Mouse (Mus musculus) neural tube, embryonic 12.5 days (tissue): ENCODE data around the gene Twsg1. TPM values are rescaled to one million over a fixed set of nuclear protein-coding genes. Genes with fewer than 3 reads are reported as not detected.
A peak's percentile ranks its signal among the peaks of the same experiment; 100 is the strongest.

Experiments used
- ATAC-seq: fragments of 200-750 bp; cut with Nextera tagmentation; 2 replicates; pipeline ENCODE4 v1.8.0; 2017; ENCODE audit warnings: low read depth, mild to moderate bottlenecking, moderate TSS enrichment, moderate library complexity; ENCODE audit not compliant: low FRiP score
- H3K27ac ChIP-seq: fragments of 300-500 bp; sonication (generic); 2 replicates; pipeline ENCODE4 v1.5.1; 2016
- H3K27me3 ChIP-seq: fragments of 300-500 bp; sonication (generic); replicated peaks from 2 replicates; pipeline ENCODE4 v1.6.1; 2016; ENCODE audit warnings: mild to moderate bottlenecking
- H3K36me3 ChIP-seq: fragments of 300-500 bp; sonication (generic); 2 replicates; pipeline ENCODE4 v1.6.1; 2016; ENCODE audit warnings: mild to moderate bottlenecking
- H3K4me1 ChIP-seq: fragments of 300-500 bp; sonication (generic); 2 replicates; pipeline ENCODE4 v1.6.1; 2016
- H3K4me2 ChIP-seq: fragments of 300-500 bp; sonication (generic); replicated peaks from 2 replicates; pipeline ENCODE4 v1.6.1; 2016; ENCODE audit warnings: mild to moderate bottlenecking
- H3K4me3 ChIP-seq: fragments of 300-500 bp; sonication (generic); 2 replicates; pipeline ENCODE4 v1.5.1; 2016
- H3K9ac ChIP-seq: fragments of 300-500 bp; sonication (generic); 2 replicates; pipeline ENCODE4 v1.6.1; 2016; ENCODE audit warnings: mild to moderate bottlenecking
- H3K9me3 ChIP-seq: fragments of 300-500 bp; sonication (generic); 2 replicates; pipeline ENCODE4 v1.6.1; 2016; ENCODE audit warnings: mild to moderate bottlenecking
- WGBS: fragments of 180-500 bp; shearing (Covaris S2); methylation state at CpG from one replicate; pipeline ENCODE4 v1.1.7; 2016; 5-methylcytosine and 5-hydroxymethylcytosine counted together
- polyA plus RNA-seq: library from polyadenylated mRNA; unstranded; fragments of >200 nt; fragmentation: Nextera tagmentation; extraction: Ambion mirVana; gene quantifications from 2 replicates; pipeline ENCODE4 v1.2.1, GENCODE M21; 2016

Gene Twsg1
- polyA plus RNA-seq, 1 experiment from 2014 or later: 79.0 TPM

DNA sequence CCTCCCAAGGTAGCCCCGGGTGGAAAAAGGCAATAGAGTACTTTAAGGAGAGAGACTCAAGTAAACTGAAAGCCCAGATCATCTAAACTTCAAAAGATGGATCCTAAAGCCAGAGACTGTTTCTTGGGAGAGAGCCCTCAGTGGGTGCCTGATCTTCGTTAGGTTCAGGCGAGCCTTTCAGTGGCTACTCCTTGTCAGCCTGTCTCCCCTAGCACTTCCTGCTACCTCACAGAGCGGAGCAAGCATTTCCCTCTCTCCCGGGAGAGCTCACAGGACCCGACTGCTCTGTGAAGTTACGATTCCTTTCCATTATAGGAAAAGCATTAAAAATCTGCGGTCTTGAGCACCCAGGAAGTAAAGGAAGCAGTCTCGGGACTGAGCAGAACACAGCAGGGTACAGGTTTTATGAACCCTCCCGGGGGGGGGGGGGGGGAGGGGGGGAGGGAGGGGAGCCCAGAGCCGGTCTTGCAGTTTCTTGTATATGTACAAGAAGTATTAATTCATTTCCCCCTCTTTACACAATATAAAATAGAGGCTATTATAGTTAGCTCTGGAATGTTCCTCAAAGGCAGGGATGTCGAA lies 44.6 kb downstream of the Twsg1 start:
- Histone ChIP-seq H3K36me3 (no peaks in the 10 kb centered on the region), H3K27me3 (no peaks in the 10 kb centered on the region), H3K9ac (no peak overlapping the region), H3K4me1 (no peaks in the 10 kb centered on the region), H3K9me3 (no peaks in the 10 kb centered on the region), H3K4me3 (no peak overlapping the region), H3K4me2 (no peak overlapping the region), H3K27ac (no peak overlapping the region)
- WGBS: 43% methylated on average over 12 of the region's 12 CpGs
- ATAC-seq: no peak

DNA sequence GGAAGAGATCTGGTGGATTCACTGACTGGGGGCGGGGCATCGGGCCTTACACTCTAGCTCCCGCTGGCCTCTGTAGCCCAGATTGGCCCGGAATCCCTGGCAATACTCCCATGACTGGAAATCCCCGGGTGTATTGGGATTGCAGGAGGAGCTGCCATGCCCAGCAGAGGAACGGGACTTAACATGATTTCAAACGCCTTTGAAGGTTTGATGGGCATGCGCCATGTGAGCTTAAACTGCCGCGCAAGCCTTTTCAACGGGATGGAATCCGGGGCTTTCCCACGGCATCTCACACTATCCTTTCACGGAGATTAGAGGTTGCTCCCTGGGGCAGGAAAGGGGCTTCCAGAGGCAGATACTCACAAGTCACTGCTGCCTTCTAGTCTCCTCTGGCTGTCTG lies 45.8 kb downstream of the Twsg1 start:
- H3K4me1 ChIP-seq: no peaks in the 10 kb centered on the region
- no peak overlapping the region for H3K4me2 ChIP-seq
- 87% methylated on average over 14 of the region's 14 CpGs for WGBS
- ATAC-seq: no peak
- no peaks in the 10 kb centered on the region for H3K36me3 ChIP-seq
- H3K9ac ChIP-seq: no peak overlapping the region
- H3K9me3 ChIP-seq: no peaks in the 10 kb centered on the region
- no peak overlapping the region for H3K4me3 ChIP-seq
- no peaks in the 10 kb centered on the region for H3K27me3 ChIP-seq
- no peak overlapping the region for H3K27ac ChIP-seq

DNA sequence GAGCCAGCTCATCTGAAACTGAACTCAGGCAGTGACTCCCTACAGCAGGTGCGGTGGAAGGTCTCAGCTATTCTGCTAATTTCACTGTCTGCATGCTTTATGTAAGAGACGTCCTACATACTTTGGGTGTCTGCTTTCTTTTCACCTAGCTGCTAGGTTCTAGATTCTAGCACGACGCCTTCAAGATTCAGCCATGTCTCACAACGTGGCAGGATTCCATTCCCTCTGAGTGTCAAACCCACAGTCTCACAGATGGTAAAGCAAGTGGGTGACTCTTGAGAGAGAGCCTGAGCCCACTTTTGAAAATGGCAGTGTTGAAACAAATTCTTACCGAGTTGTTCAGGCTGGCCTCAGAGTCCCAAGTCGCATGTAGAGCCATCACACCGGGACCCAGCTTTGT lies 47.2 kb downstream of the Twsg1 start:
- Histone ChIP-seq H3K27me3 (no peaks in the 10 kb centered on the region), H3K9me3 (no peaks in the 10 kb centered on the region), H3K4me3 (no peak overlapping the region), H3K4me1 (no peaks in the 10 kb centered on the region), H3K9ac (no peak overlapping the region), H3K4me2 (no peak overlapping the region), H3K36me3 (no peaks in the 10 kb centered on the region), H3K27ac (no peak overlapping the region)
- no peak for ATAC-seq
- 95% methylated on average over 8 of the region's 8 CpGs for WGBS

DNA sequence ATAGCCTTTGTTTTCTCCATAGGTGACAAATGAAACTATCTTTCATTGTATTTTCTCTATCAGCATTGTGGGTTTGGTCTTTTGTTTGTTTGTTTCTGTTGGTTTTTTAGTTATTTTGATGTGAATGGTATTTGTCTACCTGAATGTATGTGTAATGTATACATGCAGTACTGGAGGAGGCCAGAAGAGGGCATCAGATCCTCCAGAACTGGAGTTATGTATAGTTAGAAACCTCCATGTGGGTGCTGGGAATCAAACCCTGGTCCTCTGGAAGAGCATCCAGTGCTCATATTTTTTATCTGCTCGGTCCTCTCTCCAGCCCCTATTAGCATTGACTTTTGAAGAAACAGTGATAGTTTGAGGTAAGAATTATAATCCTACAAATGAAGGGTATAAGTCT lies 48.0 kb downstream of the Twsg1 start:
- Histone ChIP-seq H3K4me2 (no peak overlapping the region), H3K4me1 (no peaks in the 10 kb centered on the region), H3K36me3 (no peaks in the 10 kb centered on the region), H3K27ac (no peak overlapping the region), H3K4me3 (no peak overlapping the region), H3K9me3 (no peaks in the 10 kb centered on the region), H3K27me3 (no peaks in the 10 kb centered on the region), H3K9ac (no peak overlapping the region)
- 92% methylated on average over 1 of the region's 1 CpGs for WGBS
- ATAC-seq: no peak

DNA sequence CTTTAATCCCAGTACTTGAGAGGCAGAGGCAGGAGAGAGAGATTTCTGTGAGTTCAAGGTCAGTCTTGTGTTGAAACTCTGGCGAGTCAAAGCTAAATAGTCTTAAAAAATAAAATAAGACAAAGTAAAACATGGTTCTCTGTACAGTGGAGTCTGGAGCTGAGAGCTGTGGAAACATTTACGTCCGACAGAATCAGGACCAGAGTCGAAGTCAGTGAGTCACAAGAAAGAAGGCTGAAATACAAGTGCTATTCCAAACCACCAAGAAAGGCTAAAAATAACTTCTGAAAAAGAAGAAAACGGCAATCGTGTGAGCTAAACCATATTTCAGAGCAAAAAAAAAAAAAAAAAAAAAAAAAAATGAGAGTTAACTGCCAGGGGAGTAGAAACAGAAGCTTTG lies 48.7 kb downstream of the Twsg1 start:
- WGBS: 88% methylated on average over 6 of the region's 6 CpGs
- no peaks in the 10 kb centered on the region for H3K4me1 ChIP-seq
- no peaks in the 10 kb centered on the region for H3K27me3 ChIP-seq
- no peak overlapping the region for H3K9ac ChIP-seq
- H3K27ac ChIP-seq: no peak overlapping the region
- H3K36me3 ChIP-seq: no peaks in the 10 kb centered on the region
- no peak for ATAC-seq
- H3K4me2 ChIP-seq: no peak overlapping the region
- no peak overlapping the region for H3K4me3 ChIP-seq
- no peaks in the 10 kb centered on the region for H3K9me3 ChIP-seq

DNA sequence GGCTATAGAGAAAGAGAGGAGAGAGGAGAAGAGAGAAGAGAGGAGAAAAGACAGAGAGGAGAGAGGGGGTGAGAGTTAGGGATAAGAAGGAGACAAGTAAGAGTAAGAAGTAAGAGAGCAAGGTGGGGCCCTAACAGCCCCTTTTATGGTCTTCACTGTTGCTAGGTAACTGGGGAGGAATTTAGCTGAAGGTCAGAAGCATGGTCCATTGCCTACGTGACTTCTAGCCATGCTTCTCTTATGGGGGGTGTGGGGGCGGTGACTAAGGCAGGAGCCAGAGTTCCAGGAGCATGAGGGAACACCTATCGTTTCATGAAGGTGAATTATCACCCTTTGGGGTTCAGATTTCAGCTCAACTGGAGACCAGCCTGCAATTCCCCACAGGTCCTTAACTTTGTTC lies 55.0 kb downstream of the Twsg1 start:
- no peaks in the 10 kb centered on the region for H3K9me3 ChIP-seq
- H3K9ac ChIP-seq: no peak overlapping the region

DNA sequence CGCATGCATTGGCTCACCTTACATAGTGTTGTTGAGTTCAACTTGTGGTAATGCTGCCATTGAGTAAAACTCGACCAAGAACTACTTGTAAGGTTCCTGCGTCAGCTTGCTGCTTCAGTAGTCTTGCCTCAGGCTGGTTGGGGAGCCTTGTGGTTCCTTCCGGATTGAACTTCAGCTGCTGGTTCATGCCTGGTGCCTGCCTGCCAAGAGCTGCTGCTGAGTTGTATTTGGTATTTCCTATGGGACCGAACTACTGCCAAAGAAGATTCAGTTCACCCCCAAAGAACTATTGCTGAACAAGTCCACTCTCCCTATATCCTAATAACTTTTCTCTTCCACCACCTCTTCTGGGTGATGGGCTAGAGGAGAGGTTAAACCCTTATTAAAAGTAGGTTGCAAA lies 61.5 kb downstream of the Twsg1 start:
- Histone ChIP-seq H3K27ac (no peak overlapping the region), H3K4me2 (no peak overlapping the region), H3K9me3 (no peaks in the 10 kb centered on the region), H3K4me3 (no peak overlapping the region), H3K36me3 (no peaks in the 10 kb centered on the region), H3K9ac (no peak overlapping the region), H3K27me3 (no peaks in the 10 kb centered on the region), H3K4me1 (peaks cover 11% of the 10 kb centered on the region; the same call in 1 of the 2 replicates)
- ATAC-seq: no peak
- WGBS: 82% methylated on average over 5 of the region's 5 CpGs

More for the DNA sequence above, 55.0 kb downstream of the Twsg1 start:
- ATAC-seq: no peak
- no peaks in the 10 kb centered on the region for H3K36me3 ChIP-seq
- no peaks in the 10 kb centered on the region for H3K4me1 ChIP-seq
- no peak overlapping the region for H3K4me3 ChIP-seq
- no peaks in the 10 kb centered on the region for H3K27me3 ChIP-seq
- WGBS: 61% methylated on average over 3 of the region's 3 CpGs
- no peak overlapping the region for H3K4me2 ChIP-seq
- H3K27ac ChIP-seq: no peak overlapping the region

DNA sequence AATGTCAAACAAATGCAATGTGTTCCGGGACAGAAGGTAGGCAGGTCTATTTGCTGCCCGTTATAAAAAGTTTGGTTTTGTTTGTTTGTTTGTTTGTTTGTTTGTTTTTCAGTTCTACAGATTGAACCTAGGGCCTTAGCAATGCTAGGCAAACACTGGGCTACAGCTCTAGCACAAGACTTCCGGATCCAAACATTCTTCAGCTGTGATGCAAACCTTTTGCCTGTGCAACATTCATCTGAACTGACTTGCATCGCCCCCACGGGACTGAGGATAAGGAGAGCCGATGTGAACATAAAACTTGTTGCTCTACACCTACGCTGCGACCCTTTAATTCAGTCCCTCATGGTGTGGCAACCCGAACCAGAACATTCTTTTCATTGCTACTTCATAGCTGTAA lies 64.5 kb downstream of the Twsg1 start:
- no peak for ATAC-seq
- Histone ChIP-seq H3K27ac (no peak overlapping the region), H3K4me3 (no peak overlapping the region), H3K4me1 (peaks cover 30% of the 10 kb centered on the region), H3K27me3 (no peaks in the 10 kb centered on the region), H3K9ac (0 out of 2 replicates have a peak overlapping the region, but pooled peaks have one; percentile 60), H3K9me3 (no peaks in the 10 kb centered on the region), H3K4me2 (peak overlapping the region; percentile 97), H3K36me3 (no peaks in the 10 kb centered on the region)
- 73% methylated on average over 9 of the region's 9 CpGs for WGBS

DNA sequence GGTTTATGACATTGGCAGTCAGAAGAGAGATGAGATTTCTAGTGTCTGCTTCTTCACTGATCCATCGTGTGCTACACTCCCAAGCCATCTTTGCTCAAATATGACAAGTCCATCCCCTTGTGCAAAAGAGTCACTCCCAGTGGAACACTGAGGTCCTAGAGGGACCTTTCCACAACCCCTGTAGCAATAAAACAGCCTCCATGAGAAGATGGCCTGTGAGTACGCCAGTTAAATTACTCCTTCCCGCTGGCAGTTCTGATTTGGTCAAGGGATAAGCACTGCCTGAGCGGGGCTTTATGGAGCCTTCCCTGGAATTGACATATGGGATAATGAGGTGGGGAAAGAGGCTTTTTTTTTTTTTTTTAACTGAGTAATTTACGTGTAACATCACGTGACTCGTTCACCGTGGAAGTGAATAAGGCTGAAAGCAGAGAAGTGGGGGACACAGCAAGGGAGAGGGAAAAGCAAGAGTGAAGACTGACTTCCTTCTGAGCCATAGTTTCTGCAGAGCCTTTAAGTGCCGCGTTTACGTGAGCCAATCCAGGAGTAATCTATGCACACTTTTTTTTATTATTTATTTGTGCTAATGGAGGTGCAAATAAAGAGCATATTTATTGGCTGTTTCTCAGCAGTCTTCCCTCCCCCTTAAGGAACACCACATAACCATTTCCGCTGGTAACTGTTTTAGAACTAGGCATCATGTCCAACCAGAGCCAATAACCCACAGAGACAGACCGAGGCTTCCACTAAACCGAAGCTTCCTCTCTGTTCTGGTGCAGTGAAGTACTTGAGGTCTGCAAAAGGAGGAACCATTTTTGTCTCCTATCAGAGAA lies 65.1 kb downstream of the Twsg1 start, which contains the start of gene Ralbp1:
Ralbp1 (minus strand) TSS at position 102 of the 833 bp plus-strand sequence.
- Histone ChIP-seq H3K4me2 (peak within 1 kb of the TSS; percentile 97), H3K27me3 (no peaks in the 10 kb centered on the region), H3K9me3 (no peaks in the 10 kb centered on the region), H3K27ac (peak within 1 kb of the TSS; percentile 93), H3K4me3 (peak within 1 kb of the TSS; percentile 91), H3K4me1 (peaks cover 30% of the 10 kb centered on the region), H3K9ac (peak within 1 kb of the TSS; percentile 92), H3K36me3 (no peaks in the 10 kb centered on the region)
- peak; percentile 4; the same call in 1 of the 2 replicates for ATAC-seq
- 5% methylated on average over 14 of the region's 14 CpGs for WGBS

DNA sequence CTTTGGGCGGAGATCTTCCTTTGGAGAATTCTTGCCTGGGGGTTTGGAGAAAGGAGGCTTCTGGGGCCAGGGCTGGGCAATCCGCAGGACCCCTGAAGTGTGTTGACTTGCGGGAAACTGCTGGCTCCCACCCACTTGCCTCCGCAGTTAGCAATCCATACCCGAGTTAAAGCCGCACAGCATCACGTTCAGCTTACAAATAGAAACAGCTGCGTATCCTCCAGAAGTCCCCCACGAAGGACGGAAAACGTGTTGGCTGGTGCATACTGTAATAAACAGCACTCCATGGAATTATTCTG lies 65.7 kb downstream of the Twsg1 start:
- no peak for ATAC-seq
- Histone ChIP-seq H3K27ac (peak overlapping the region; percentile 93), H3K4me1 (peaks cover 30% of the 10 kb centered on the region), H3K9ac (peak overlapping the region; percentile 60), H3K36me3 (no peaks in the 10 kb centered on the region), H3K9me3 (no peaks in the 10 kb centered on the region), H3K4me3 (peak overlapping the region; percentile 91), H3K4me2 (peak overlapping the region; percentile 97), H3K27me3 (no peaks in the 10 kb centered on the region)
- WGBS: 0% methylated on average over 11 of the region's 11 CpGs

DNA sequence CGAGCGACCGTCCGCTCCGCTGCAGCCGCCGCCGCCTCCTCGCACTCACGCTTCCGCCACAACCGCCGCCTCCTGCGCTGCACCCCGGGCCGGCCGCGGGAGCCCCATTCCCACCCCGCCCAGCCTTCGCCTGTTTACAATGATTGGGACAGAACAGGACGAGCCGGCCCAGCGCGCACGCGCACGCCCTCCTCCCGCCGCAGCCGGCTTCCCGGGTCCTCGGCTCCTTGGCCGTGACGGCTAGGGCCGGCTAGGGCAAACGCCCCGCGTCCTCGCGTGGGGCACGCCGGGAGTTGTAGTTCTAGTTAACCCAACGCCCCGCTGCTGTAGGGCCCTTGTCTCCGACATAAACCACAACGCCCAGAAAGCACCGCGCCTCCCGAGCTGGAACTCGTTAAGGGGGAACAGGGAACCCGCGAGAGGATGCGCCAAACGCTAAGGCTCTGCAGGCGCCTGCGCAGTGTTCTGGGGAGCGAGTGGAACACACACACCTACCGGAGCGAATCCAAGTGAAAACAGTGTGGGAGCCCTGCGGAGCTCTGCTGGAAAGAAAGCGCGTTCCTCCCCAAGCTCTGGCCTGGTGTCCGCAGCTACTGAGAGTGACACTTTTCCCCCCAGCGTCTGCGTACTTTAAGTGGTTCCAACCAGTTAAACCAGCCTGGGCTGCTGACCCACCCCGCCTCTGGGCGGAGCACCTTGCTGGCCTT lies 66.2 kb downstream of the Twsg1 start:
- H3K9ac ChIP-seq: peak overlapping the region; percentile 92
- peaks cover 30% of the 10 kb centered on the region for H3K4me1 ChIP-seq
- WGBS: under 1% methylated on average over 62 of the region's 67 CpGs
- H3K27ac ChIP-seq: peak overlapping the region; percentile 93
- H3K36me3 ChIP-seq: no peaks in the 10 kb centered on the region
- H3K9me3 ChIP-seq: no peaks in the 10 kb centered on the region
- H3K27me3 ChIP-seq: no peaks in the 10 kb centered on the region
- ATAC-seq: peak; percentile 99
- peak overlapping the region; percentile 91 for H3K4me3 ChIP-seq
- peak overlapping the region; percentile 97 for H3K4me2 ChIP-seq

DNA sequence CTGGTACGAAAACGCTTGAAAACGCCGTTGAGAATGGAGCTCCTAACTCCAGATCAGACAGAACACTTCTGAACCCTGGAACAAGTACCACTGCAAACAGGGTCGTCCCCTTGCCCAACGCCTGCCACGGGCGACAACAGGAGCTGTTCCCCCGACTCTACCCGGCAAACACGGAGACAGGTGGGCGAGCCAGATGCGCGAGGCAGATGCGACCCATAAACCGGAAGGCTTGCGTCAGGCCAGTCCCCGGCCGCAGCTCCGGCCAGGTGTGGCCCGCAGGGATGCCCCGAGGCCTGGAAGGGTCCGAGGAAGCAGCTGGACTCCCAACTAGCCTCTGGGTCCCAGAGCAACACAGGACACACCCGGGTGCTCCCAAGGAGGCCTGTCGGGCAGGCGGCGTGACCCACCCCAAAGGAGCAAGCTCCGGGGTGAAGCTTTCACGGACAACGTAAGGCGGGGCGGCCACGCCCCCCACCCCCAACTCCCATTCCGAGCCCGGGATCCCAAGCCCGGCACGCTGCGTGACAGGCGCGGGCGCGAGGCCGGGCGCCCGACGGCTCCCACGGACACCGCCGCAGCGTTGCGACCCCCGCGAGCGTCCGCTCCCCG lies 66.9 kb downstream of the Twsg1 start:
- Histone ChIP-seq H3K36me3 (no peaks in the 10 kb centered on the region), H3K27ac (peak overlapping the region; percentile 80), H3K9ac (peak overlapping the region; percentile 92), H3K4me3 (peak overlapping the region; percentile 91), H3K27me3 (no peaks in the 10 kb centered on the region), H3K4me1 (peaks cover 30% of the 10 kb centered on the region), H3K4me2 (peak overlapping the region; percentile 97), H3K9me3 (no peaks in the 10 kb centered on the region)
- peak; percentile 31 for ATAC-seq
- WGBS: 1% methylated on average over 53 of the region's 56 CpGs
